Mouse (Mus musculus) cerebellum, adult 2 months (tissue): ENCODE results near the gene Ftsj3.

Experiments
- CTCF ChIP-seq: fragments of 200-500 bp; IDR thresholded peaks from 2 replicates; pipeline ENCODE4 v1.5.1; 2011; ENCODE audit warnings: low read depth, mild to moderate bottlenecking, control low read depth, low read length, moderate library complexity, borderline replicate concordance; ENCODE audit not compliant: insufficient read depth
- POLR2A ChIP-seq: fragments of 200-500 bp; IDR thresholded peaks from 2 replicates; pipeline ENCODE4 v1.6.1; 2011; ENCODE audit warnings: low read length, control low read depth, borderline replicate concordance; ENCODE audit not compliant: insufficient read depth

GRCm38 (mm10) chr11:106263963-106264362 lies 8.1 kb upstream of the Ftsj3 start:
- no peak for TF ChIP-seq POLR2A
- no peak for TF ChIP-seq CTCF
